Mouse (Mus musculus): ENCODE results near the gene Unc5b. TPM values are rescaled to one million over a fixed set of nuclear protein-coding genes. Genes with fewer than 3 reads are reported as not detected.

Gene Unc5b
- polyA plus RNA-seq, 1 experiment from 2014 or later, result 4.9 TPM

- Histone ChIP-seq H3K4me3 (no peak overlapping the region), H3K4me1 (peaks cover 38% of the 10 kb centered on the region), H3K27ac (replicated peaks) (no peak overlapping the region), H3K36me3 (no peaks in the 10 kb centered on the region), H3K4me2 (replicated peaks) (no peak overlapping the region), H3K9me3 (no peaks in the 10 kb centered on the region), H3K27me3 (peaks cover 36% of the 10 kb centered on the region), H3K9ac (replicated peaks) (no peak overlapping the region)
- ATAC-seq (ENCODE audit: low FRiP score, low read depth), result no peak
- 85% methylated on average over 5 of the region's 5 CpGs for WGBS
Observed at GRCm38 (mm10) chr10:60819179-60819578, 12.2 kb downstream of the Unc5b start.

DNA sequence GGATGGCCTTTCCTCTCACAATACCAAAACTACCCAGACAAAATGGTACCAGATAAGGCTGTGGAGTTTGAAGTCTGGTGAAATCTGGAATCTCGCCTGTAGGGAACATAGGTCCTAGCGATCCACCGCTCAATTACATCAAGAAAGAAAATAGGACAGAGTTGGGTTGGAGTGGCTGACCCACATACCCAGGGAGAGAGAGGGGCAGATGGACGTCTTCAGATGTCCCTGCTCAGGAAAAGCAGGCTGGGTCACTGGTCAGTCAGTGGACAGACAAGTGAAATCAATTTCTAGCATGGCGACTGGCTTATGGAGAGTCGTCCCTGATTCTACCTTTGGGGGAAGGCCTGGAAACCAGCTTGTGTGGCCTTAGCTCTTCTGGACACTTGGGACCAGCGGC is 12.7 kb downstream of the Unc5b start:
- Histone ChIP-seq H3K9ac (replicated peaks) (no peak overlapping the region), H3K27ac (replicated peaks) (no peak overlapping the region), H3K9me3 (no peaks in the 10 kb centered on the region), H3K4me1 (peaks cover 42% of the 10 kb centered on the region), H3K27me3 (peaks cover 36% of the 10 kb centered on the region), H3K4me2 (replicated peaks) (no peak overlapping the region), H3K4me3 (no peak overlapping the region), H3K36me3 (no peaks in the 10 kb centered on the region)
- WGBS, result 93% methylated on average over 7 of the region's 7 CpGs
- no peak for ATAC-seq (ENCODE audit: low FRiP score, low read depth)

GRCm38 (mm10) chr10:60817868-60818267 is 13.5 kb downstream of the Unc5b start:
- H3K27me3 ChIP-seq, result peaks cover 36% of the 10 kb centered on the region
- H3K9me3 ChIP-seq, result no peaks in the 10 kb centered on the region
- no peaks in the 10 kb centered on the region for H3K36me3 ChIP-seq
- H3K27ac ChIP-seq (replicated peaks), result no peak overlapping the region
- WGBS, result 92% methylated on average over 6 of the region's 6 CpGs
- no peak overlapping the region for H3K9ac ChIP-seq (replicated peaks)
- H3K4me3 ChIP-seq, result no peak overlapping the region
- no peak for ATAC-seq (ENCODE audit: low FRiP score, low read depth)
- H3K4me2 ChIP-seq (replicated peaks), result no peak overlapping the region
- H3K4me1 ChIP-seq, result peaks cover 48% of the 10 kb centered on the region

DNA sequence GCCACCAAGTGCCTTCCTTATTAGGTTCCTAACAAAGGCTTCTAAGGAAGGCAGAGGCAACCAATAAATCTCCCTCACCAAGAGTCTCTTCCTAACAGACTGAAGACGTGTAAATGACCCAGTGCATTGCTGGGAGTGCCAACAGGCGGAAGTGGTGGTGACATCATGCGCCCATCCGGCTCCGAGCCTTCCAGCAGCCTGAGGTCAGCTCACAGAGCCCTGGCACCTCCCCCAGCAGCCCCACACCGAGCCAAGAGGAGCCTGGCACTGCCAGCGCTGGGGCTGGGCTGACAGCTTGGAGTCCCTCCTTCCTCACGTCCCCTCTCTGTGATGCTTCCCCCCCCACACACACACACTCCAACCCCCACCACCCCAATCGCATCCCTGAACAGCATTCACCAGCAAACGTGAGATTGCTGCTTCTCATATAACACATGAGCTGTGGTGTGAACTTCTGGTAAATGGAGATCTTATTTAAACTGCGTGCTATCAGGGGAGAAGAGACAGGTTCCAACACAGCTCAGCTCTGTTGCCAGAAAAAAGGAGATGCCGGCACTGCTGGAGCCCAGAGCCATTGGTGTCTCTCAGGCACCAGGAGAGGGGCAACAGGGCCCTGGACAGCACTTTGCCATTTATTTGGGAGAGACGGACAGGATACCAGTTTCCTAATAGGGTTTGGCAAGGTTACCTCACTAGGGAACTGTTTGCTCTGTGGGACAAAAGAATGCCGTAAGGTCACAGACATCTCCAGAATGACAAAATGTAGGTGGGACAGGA is 14.3 kb downstream of the Unc5b start:
- Histone ChIP-seq H3K27me3 (peaks cover 40% of the 10 kb centered on the region), H3K27ac (replicated peaks) (no peak overlapping the region), H3K4me1 (peaks cover 49% of the 10 kb centered on the region), H3K9me3 (no peaks in the 10 kb centered on the region), H3K4me3 (no peak overlapping the region), H3K36me3 (no peaks in the 10 kb centered on the region), H3K9ac (replicated peaks) (no peak overlapping the region), H3K4me2 (replicated peaks) (no peak overlapping the region)
- no peak for ATAC-seq (ENCODE audit: low FRiP score, low read depth)
- WGBS, result 65% methylated on average over 14 of the region's 14 CpGs

GRCm38 (mm10) chr10:60815855-60816254 is 15.5 kb downstream of the Unc5b start:
- Histone ChIP-seq H3K4me3 (no peak overlapping the region), H3K27ac (replicated peaks) (peak overlapping the region; percentile 68), H3K36me3 (no peaks in the 10 kb centered on the region), H3K9ac (replicated peaks) (no peak overlapping the region), H3K4me1 (peaks cover 52% of the 10 kb centered on the region), H3K27me3 (peaks cover 50% of the 10 kb centered on the region), H3K4me2 (replicated peaks) (no peak overlapping the region), H3K9me3 (no peaks in the 10 kb centered on the region)
- no peak for ATAC-seq (ENCODE audit: low FRiP score, low read depth)
- WGBS, result 23% methylated on average over 1 of the region's 1 CpGs

DNA sequence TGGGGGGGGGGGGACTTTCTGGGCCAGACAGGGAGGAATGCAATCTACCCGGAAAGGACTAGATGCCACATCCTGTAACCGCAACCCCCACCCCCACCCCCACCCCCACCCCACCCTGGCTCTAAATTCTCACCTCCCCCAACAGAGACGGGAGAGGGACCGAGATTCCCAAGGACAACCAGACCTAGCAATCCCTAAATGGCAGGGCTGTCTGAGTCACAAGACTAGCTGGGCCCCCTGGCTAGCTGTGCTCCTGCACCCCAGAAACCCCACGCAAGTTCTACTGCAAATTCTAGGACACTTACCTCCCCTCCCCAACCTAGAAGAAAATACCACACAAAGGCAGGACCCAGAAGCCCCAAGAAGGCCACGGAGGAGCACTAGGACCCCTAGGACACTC is 16.3 kb downstream of the Unc5b start:
- Histone ChIP-seq H3K4me2 (replicated peaks) (no peak overlapping the region), H3K27me3 (peaks cover 47% of the 10 kb centered on the region), H3K9me3 (no peaks in the 10 kb centered on the region), H3K9ac (replicated peaks) (no peak overlapping the region), H3K27ac (replicated peaks) (peak overlapping the region; percentile 68; the same call in 1 of the 2 replicates), H3K36me3 (no peaks in the 10 kb centered on the region), H3K4me3 (no peak overlapping the region), H3K4me1 (peaks cover 52% of the 10 kb centered on the region)
- no peak for ATAC-seq (ENCODE audit: low FRiP score, low read depth)
- 19% methylated on average over 6 of the region's 6 CpGs for WGBS

DNA sequence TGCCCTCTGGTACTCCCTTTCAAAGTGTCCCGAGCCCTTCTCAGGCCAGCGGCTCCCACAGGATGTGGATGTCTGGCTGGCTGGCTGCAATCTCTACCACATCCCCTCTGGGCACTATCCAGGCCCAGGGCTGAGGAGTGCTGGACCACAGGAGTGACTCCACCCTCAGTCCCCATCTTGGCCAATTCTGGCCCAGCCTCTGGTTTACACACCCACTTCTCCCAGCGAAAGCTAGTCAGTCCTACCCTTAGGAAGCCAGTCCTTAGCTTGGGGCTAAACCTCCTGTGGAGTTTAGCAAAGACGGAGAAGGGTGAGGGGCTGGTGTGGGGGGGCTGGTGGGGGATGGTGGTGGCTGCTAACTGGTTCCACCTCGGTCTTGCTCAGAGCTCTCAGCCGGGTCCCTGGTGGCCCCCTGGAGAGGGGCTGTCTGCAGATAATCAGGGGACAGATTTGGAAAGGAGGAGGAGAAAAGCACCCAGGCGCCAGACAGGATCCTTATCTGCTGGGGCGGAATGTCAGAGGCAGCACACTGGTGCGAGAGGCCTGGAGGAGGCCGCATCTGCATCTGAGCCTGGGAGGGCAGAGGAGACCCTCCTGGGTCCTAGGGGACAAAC is 16.8 kb downstream of the Unc5b start:
- Histone ChIP-seq H3K4me1 (peaks cover 52% of the 10 kb centered on the region), H3K4me3 (no peak overlapping the region), H3K27me3 (peaks cover 47% of the 10 kb centered on the region), H3K9ac (replicated peaks) (0 out of 2 replicates have a peak overlapping the region, but pooled peaks have one; percentile 24), H3K27ac (replicated peaks) (0 out of 2 replicates have a peak overlapping the region, but pooled peaks have one; percentile 35), H3K4me2 (replicated peaks) (no peak overlapping the region), H3K36me3 (no peaks in the 10 kb centered on the region), H3K9me3 (no peaks in the 10 kb centered on the region)
- ATAC-seq (ENCODE audit: low FRiP score, low read depth), result 0 out of 2 replicates have a peak, but pooled peaks have one; percentile 20
- WGBS, result 19% methylated on average over 10 of the region's 10 CpGs

- WGBS, result 13% methylated on average over 8 of the region's 8 CpGs
- H3K27ac ChIP-seq (replicated peaks), result 0 out of 2 replicates have a peak overlapping the region, but pooled peaks have one; percentile 35
- H3K4me2 ChIP-seq (replicated peaks), result no peak overlapping the region
- peaks cover 52% of the 10 kb centered on the region for H3K4me1 ChIP-seq
- H3K4me3 ChIP-seq, result no peak overlapping the region
- H3K36me3 ChIP-seq, result no peaks in the 10 kb centered on the region
- peaks cover 51% of the 10 kb centered on the region for H3K27me3 ChIP-seq
- H3K9ac ChIP-seq (replicated peaks), result 0 out of 2 replicates have a peak overlapping the region, but pooled peaks have one; percentile 24
- H3K9me3 ChIP-seq, result no peaks in the 10 kb centered on the region
- no peak for ATAC-seq (ENCODE audit: low FRiP score, low read depth)
Observed at GRCm38 (mm10) chr10:60813606-60814005, 17.8 kb downstream of the Unc5b start.

GRCm38 (mm10) chr10:60811792-60812525 is 19.4 kb downstream of the Unc5b start:
- H3K4me1 ChIP-seq, result peaks cover 63% of the 10 kb centered on the region
- peaks cover 57% of the 10 kb centered on the region for H3K27me3 ChIP-seq
- H3K4me2 ChIP-seq (replicated peaks), result no peak overlapping the region
- no peak overlapping the region for H3K4me3 ChIP-seq
- no peak overlapping the region for H3K27ac ChIP-seq (replicated peaks)
- no peak overlapping the region for H3K9ac ChIP-seq (replicated peaks)
- no peaks in the 10 kb centered on the region for H3K9me3 ChIP-seq
- ATAC-seq (ENCODE audit: low FRiP score, low read depth), result no peak
- H3K36me3 ChIP-seq, result no peaks in the 10 kb centered on the region
- 10% methylated on average over 15 of the region's 15 CpGs for WGBS

- H3K9me3 ChIP-seq, result no peaks in the 10 kb centered on the region
- peaks cover 44% of the 10 kb centered on the region for H3K4me1 ChIP-seq
- 86% methylated on average over 6 of the region's 6 CpGs for WGBS
Observed at GRCm38 (mm10) chr10:60808447-60808846, 22.9 kb downstream of the Unc5b start.

GRCm38 (mm10) chr10:60807531-60808185 is 23.7 kb downstream of the Unc5b start:
- Histone ChIP-seq H3K4me1 (peaks cover 41% of the 10 kb centered on the region), H3K27me3 (peaks cover 43% of the 10 kb centered on the region), H3K9ac (replicated peaks) (no peak overlapping the region; the same call in 1 of the 2 replicates), H3K4me2 (replicated peaks) (no peak overlapping the region), H3K4me3 (no peak overlapping the region), H3K9me3 (no peaks in the 10 kb centered on the region), H3K27ac (replicated peaks) (peak overlapping the region; percentile 25; the same call in 1 of the 2 replicates), H3K36me3 (no peaks in the 10 kb centered on the region)
- WGBS, result 39% methylated on average over 22 of the region's 22 CpGs
- ATAC-seq (ENCODE audit: low FRiP score, low read depth), result no peak

More at GRCm38 (mm10) chr10:60808447-60808846, 22.9 kb downstream of the Unc5b start:
- no peak overlapping the region for H3K4me2 ChIP-seq (replicated peaks)
- H3K36me3 ChIP-seq, result no peaks in the 10 kb centered on the region
- H3K4me3 ChIP-seq, result no peak overlapping the region
- peaks cover 45% of the 10 kb centered on the region for H3K27me3 ChIP-seq
- ATAC-seq (ENCODE audit: low FRiP score, low read depth), result no peak
- H3K27ac ChIP-seq (replicated peaks), result no peak overlapping the region
- no peak overlapping the region for H3K9ac ChIP-seq (replicated peaks)

Measured in midbrain, embryonic 12.5 days (tissue).